Mouse (Mus musculus): ENCODE data around the gene Nfyb. TPM values are rescaled to one million over a fixed set of nuclear protein-coding genes. Genes with fewer than 3 reads are reported as not detected.

Gene Nfyb
- total RNA-seq, 2 experiments from 2014 or later = 52.9 to 53.0 TPM

- ATAC-seq (replicated peaks; ENCODE audit: low FRiP score, poor library complexity, severe bottlenecking) = no peak
Measured at GRCm38 (mm10) chr10:82780816-82781215, 16.9 kb upstream of the Nfyb start.

- no peak for ATAC-seq (replicated peaks; ENCODE audit: low FRiP score, poor library complexity, severe bottlenecking)
Measured at GRCm38 (mm10) chr10:82780322-82780721, 16.4 kb upstream of the Nfyb start.

- ATAC-seq (replicated peaks; ENCODE audit: low FRiP score, poor library complexity, severe bottlenecking) = no peak
Measured at GRCm38 (mm10) chr10:82779831-82780230, 15.9 kb upstream of the Nfyb start.

- ATAC-seq (replicated peaks; ENCODE audit: low FRiP score, poor library complexity, severe bottlenecking) = no peak
Measured at GRCm38 (mm10) chr10:82778791-82779549, 15.0 kb upstream of the Nfyb start.

GRCm38 (mm10) chr10:82777886-82778285, 13.9 kb upstream of the Nfyb start:
- ATAC-seq (replicated peaks; ENCODE audit: low FRiP score, poor library complexity, severe bottlenecking) = no peak

GRCm38 (mm10) chr10:82777075-82777474, 13.1 kb upstream of the Nfyb start:
- ATAC-seq (replicated peaks; ENCODE audit: low FRiP score, poor library complexity, severe bottlenecking) = 0 out of 2 replicates have a peak, but pooled peaks have one; percentile 54

GRCm38 (mm10) chr10:82774841-82775240, 10.9 kb upstream of the Nfyb start:
- no peak for ATAC-seq (replicated peaks; ENCODE audit: low FRiP score, poor library complexity, severe bottlenecking)

- no peak for ATAC-seq (replicated peaks; ENCODE audit: low FRiP score, poor library complexity, severe bottlenecking)
Measured at GRCm38 (mm10) chr10:82771595-82772170, 7.7 kb upstream of the Nfyb start.

- ATAC-seq (replicated peaks; ENCODE audit: low FRiP score, poor library complexity, severe bottlenecking) = no peak
Measured at GRCm38 (mm10) chr10:82770713-82771112, 6.8 kb upstream of the Nfyb start.

GRCm38 (mm10) chr10:82768901-82769300, 5.0 kb upstream of the Nfyb start:
- ATAC-seq (replicated peaks; ENCODE audit: low FRiP score, poor library complexity, severe bottlenecking) = no peak

- ATAC-seq (replicated peaks; ENCODE audit: low FRiP score, poor library complexity, severe bottlenecking) = no peak
Measured at GRCm38 (mm10) chr10:82762756-82763681, 925 bp downstream of the Nfyb start.

GRCm38 (mm10) chr10:82761037-82761811, 2.7 kb downstream of the Nfyb start:
- ATAC-seq (replicated peaks; ENCODE audit: low FRiP score, poor library complexity, severe bottlenecking) = no peak

GRCm38 (mm10) chr10:82759706-82760105, 4.2 kb downstream of the Nfyb start:
- ATAC-seq (replicated peaks; ENCODE audit: low FRiP score, poor library complexity, severe bottlenecking) = no peak

GRCm38 (mm10) chr10:82758878-82759277, 5.1 kb downstream of the Nfyb start:
- ATAC-seq (replicated peaks; ENCODE audit: low FRiP score, poor library complexity, severe bottlenecking) = no peak

GRCm38 (mm10) chr10:82758368-82758767, 5.6 kb downstream of the Nfyb start:
- ATAC-seq (replicated peaks; ENCODE audit: low FRiP score, poor library complexity, severe bottlenecking) = no peak

- ATAC-seq (replicated peaks; ENCODE audit: low FRiP score, poor library complexity, severe bottlenecking) = no peak
Measured at GRCm38 (mm10) chr10:82757341-82757740, 6.6 kb downstream of the Nfyb start.

GRCm38 (mm10) chr10:82756466-82756865, 7.5 kb downstream of the Nfyb start:
- no peak for ATAC-seq (replicated peaks; ENCODE audit: low FRiP score, poor library complexity, severe bottlenecking)

- ATAC-seq (replicated peaks; ENCODE audit: low FRiP score, poor library complexity, severe bottlenecking) = no peak
Measured at GRCm38 (mm10) chr10:82755213-82755890, 8.6 kb downstream of the Nfyb start.

- no peak for ATAC-seq (replicated peaks; ENCODE audit: low FRiP score, poor library complexity, severe bottlenecking)
Measured at GRCm38 (mm10) chr10:82754642-82755041, 9.3 kb downstream of the Nfyb start.
